Mouse (Mus musculus) forebrain, embryonic 14.5 days (tissue): ENCODE measurements around the gene Nle1. TPM values are rescaled to one million over a fixed set of nuclear protein-coding genes. Genes with fewer than 3 reads are reported as not detected.
A peak's percentile ranks its signal among the peaks of the same experiment; 100 is the strongest.

Experiments
- ATAC-seq: fragments of 200-750 bp; cut with Nextera tagmentation; 2 replicates; pipeline ENCODE4 v1.8.0; 2017; ENCODE audit warnings: mild to moderate bottlenecking, moderate library complexity
- DNase-seq: peaks from one replicate; pipeline ENCODE4 v3.0.0-alpha.2; 2015; ENCODE audit warnings: low spot score
- H3K27ac ChIP-seq: fragments of 300-500 bp; sonication (generic); 2 replicates; pipeline ENCODE4 v1.5.1; 2014; ENCODE audit warnings: low read depth, mild to moderate bottlenecking, control low read depth, low read length, moderate library complexity
- H3K27me3 ChIP-seq: fragments of 300-500 bp; sonication (generic); replicated peaks from 2 replicates; pipeline ENCODE4 v1.6.1; 2014; ENCODE audit warnings: low read length, control low read depth, mixed read lengths; ENCODE audit not compliant: control insufficient read depth, insufficient read depth
- H3K36me3 ChIP-seq: fragments of 300-500 bp; sonication (generic); 2 replicates; pipeline ENCODE4 v1.6.1; 2014; ENCODE audit warnings: low read length, control low read depth; ENCODE audit not compliant: control insufficient read depth, insufficient read depth
- H3K4me1 ChIP-seq: fragments of 300-500 bp; sonication (generic); 2 replicates; pipeline ENCODE4 v1.6.1; 2014; ENCODE audit warnings: antibody characterized with exemption, low read length, control low read depth; ENCODE audit not compliant: control insufficient read depth, insufficient read depth
- H3K4me2 ChIP-seq: fragments of 300-500 bp; sonication (generic); 2 replicates; pipeline ENCODE4 v1.6.1; 2014; ENCODE audit warnings: mild to moderate bottlenecking, control low read depth, low read length
- H3K4me3 ChIP-seq: fragments of 300-500 bp; sonication (generic); 2 replicates; pipeline ENCODE4 v1.5.1; 2014; ENCODE audit warnings: low read depth, low read length, control low read depth
- H3K9ac ChIP-seq: fragments of 300-500 bp; sonication (generic); 2 replicates; pipeline ENCODE4 v1.6.1; 2014; ENCODE audit warnings: mild to moderate bottlenecking, low read length, control low read depth, moderate library complexity
- H3K9me3 ChIP-seq: fragments of 300-500 bp; sonication (generic); replicated peaks from 2 replicates; pipeline ENCODE4 v1.6.1; 2016; ENCODE audit warnings: low read length, control low read depth, mixed read lengths; ENCODE audit not compliant: control insufficient read depth
- WGBS: fragments of 180-500 bp; shearing (Covaris S2); extraction: QIAGEN DNeasy Blood & Tissue Kit; methylation state at CpG from one replicate; pipeline ENCODE4 v1.1.7; 2014; 5-methylcytosine and 5-hydroxymethylcytosine counted together
- polyA plus RNA-seq: library from polyadenylated mRNA; unstranded; fragments of >200 nt; fragmentation: Nextera tagmentation; extraction: Ambion mirVana; gene quantifications from 2 replicates; pipeline ENCODE4 v1.2.1, GENCODE M21; 2014

The Nle1 gene
- polyA plus RNA-seq, 1 experiment from 2014 or later, result 23.4 TPM

DNA sequence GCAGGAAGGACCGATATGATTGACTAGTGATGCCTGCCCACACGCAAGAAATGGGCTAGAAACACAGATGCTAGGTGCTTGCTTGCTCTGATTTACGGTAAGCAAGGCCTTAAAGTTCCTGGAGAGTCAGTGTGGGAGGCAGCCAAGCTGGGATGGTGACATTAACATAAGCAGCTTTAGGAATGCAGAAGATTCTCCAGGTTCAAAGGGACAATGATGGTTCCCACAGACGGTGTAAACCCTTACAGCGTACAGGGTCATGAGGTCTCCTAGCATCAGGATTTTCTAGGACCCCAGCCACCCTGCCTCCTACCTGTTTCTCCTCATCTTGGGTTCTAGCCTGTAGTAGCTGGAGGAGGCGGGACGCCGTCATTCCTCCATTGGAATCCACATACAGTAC, 25.0 kb downstream of the Nle1 start:
- Histone ChIP-seq H3K36me3 (0 out of 2 replicates have a peak, but pooled peaks cover 7% of the 10 kb centered on the region), H3K4me2 (no peak overlapping the region), H3K27ac (no peak overlapping the region), H3K9ac (no peak overlapping the region), H3K4me3 (no peak overlapping the region), H3K27me3 (no peaks in the 10 kb centered on the region), H3K9me3 (no peaks in the 10 kb centered on the region), H3K4me1 (peaks cover 2% of the 10 kb centered on the region; the same call in 1 of the 2 replicates)
- no peak for ATAC-seq
- DNase-seq, result no peak
- WGBS, result 76% methylated on average over 8 of the region's 8 CpGs

DNA sequence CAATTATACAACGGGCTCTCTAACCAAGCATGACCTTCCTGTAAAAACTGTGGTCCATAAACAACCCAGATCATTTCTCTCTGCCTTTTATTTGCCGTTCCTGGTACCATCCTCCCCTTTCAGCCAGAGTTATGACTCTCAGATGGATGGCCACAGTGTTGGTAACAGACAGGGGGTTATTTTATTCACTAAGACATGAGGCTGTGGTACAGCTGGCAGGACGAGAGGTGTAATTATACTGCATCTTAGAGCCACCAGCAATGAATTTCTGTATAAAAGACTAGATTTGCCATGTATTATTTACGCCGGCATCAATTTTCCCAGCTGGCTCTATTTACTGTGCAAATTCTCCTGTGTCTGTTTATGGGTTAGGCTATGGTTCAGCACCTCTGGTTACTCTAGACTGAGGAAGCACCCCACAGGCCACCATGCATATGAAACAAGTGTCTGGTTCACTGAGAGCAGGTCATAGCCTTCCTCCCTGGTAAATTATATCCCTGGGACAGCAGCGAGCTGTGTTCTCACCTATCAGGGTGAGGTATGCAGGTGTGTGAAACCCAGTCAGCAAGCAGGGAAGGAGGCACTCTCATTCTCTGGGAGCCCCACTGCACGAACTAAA, 30.4 kb downstream of the Nle1 start:
- Histone ChIP-seq H3K4me2 (no peak overlapping the region), H3K4me3 (no peak overlapping the region), H3K27me3 (no peaks in the 10 kb centered on the region), H3K27ac (peak overlapping the region; percentile 24; the same call in 1 of the 2 replicates), H3K36me3 (0 out of 2 replicates have a peak, but pooled peaks cover 9% of the 10 kb centered on the region), H3K9ac (no peak overlapping the region), H3K9me3 (no peaks in the 10 kb centered on the region), H3K4me1 (no peaks in the 10 kb centered on the region)
- WGBS, result 74% methylated on average over 7 of the region's 7 CpGs
- no peak for ATAC-seq
- DNase-seq, result no peak

DNA sequence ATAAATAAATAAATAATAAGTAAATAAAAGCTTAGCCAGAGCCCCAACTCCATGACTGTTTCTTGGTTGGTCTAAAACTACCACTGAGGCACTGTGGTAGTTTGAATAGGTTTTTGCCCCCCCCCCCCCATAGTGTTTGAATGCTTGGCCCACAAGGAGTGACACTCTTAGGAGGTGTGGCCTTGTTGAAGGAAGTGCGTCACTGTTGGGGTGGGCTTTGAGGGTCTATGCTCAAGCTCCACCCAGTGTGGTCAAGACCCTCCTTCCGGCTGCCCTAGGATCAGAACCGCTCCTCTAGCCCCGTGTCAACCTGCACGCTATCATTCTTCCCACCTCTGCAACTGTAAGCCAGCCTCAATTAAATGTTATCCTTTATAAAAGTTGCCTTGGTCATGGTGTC, 32.6 kb downstream of the Nle1 start:
- WGBS, result 94% methylated on average over 5 of the region's 5 CpGs
- no peak overlapping the region for H3K4me2 ChIP-seq
- DNase-seq (no peak), ATAC-seq (no peak)
- no peak overlapping the region for H3K9ac ChIP-seq
- H3K4me1 ChIP-seq, result no peaks in the 10 kb centered on the region
- H3K27me3 ChIP-seq, result no peaks in the 10 kb centered on the region
- no peak overlapping the region for H3K27ac ChIP-seq
- H3K4me3 ChIP-seq, result no peak overlapping the region
- H3K36me3 ChIP-seq, result 0 out of 2 replicates have a peak, but pooled peaks cover 4% of the 10 kb centered on the region
- H3K9me3 ChIP-seq, result no peaks in the 10 kb centered on the region

DNA sequence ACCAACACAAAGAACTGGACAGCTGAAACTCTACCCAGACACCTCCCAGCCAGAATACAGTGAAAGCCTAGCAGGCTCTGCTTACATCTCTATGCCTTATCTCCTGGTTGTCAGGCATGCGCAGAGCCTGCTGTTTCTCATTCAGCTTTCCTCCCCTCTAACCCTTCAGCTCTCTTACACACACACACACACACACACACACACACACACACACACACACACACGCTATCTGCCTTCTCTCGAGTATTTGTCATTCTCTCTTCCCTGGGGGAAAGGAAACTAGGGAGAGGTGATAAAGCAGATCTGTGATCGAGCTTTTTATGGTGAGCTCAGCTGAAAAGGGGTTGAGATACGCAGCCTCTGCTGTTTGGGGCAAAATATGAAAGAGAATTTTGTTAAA, 33.3 kb downstream of the Nle1 start:
- H3K36me3 ChIP-seq, result 0 out of 2 replicates have a peak, but pooled peaks cover 4% of the 10 kb centered on the region
- ATAC-seq (no peak), DNase-seq (no peak)
- no peak overlapping the region for H3K4me3 ChIP-seq
- WGBS, result 91% methylated on average over 5 of the region's 5 CpGs
- no peak overlapping the region for H3K27ac ChIP-seq
- H3K27me3 ChIP-seq, result no peaks in the 10 kb centered on the region
- H3K4me1 ChIP-seq, result no peaks in the 10 kb centered on the region
- H3K9me3 ChIP-seq, result no peaks in the 10 kb centered on the region
- H3K4me2 ChIP-seq, result no peak overlapping the region
- no peak overlapping the region for H3K9ac ChIP-seq

DNA sequence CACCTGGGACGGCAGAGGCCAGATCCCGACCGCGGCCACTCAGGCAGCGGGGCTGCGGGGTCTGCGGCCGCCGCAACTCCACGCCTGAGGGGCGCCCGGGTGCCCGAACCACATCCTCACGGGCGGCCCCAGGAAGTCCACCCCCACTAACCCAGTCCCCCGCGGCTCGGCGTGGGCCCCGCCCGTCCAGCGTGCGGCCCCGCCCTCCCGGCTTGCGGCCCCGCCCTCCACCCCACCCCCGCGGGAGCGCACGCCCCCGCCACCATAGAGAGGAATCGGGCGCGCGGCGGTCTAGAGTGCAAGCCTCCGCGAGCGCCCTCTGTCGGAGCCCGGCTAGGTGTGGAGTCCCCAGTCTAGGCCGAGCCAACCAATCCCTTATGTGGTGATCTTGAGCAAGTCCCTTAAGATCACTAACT, 37.2 kb downstream of the Nle1 start, which contains the start of gene Rffl:
Rffl (minus strand) TSS at position 180 of the 416 bp plus-strand sequence.
- peak within 1 kb of the TSS; percentile 77 for H3K4me3 ChIP-seq
- H3K4me1 ChIP-seq, result peaks cover 3% of the 10 kb centered on the region; the same call in 1 of the 2 replicates
- peak; percentile 97 for ATAC-seq
- peak within 1 kb of the TSS; percentile 80 for H3K4me2 ChIP-seq
- under 1% methylated on average over 42 of the region's 43 CpGs for WGBS
- H3K36me3 ChIP-seq, result no peaks in the 10 kb centered on the region
- DNase-seq, result peak; percentile 96
- H3K27ac ChIP-seq, result no peak within 1 kb of the TSS
- peak within 1 kb of the TSS; percentile 77 for H3K9ac ChIP-seq
- H3K9me3 ChIP-seq, result no peaks in the 10 kb centered on the region
- H3K27me3 ChIP-seq, result no peaks in the 10 kb centered on the region

DNA sequence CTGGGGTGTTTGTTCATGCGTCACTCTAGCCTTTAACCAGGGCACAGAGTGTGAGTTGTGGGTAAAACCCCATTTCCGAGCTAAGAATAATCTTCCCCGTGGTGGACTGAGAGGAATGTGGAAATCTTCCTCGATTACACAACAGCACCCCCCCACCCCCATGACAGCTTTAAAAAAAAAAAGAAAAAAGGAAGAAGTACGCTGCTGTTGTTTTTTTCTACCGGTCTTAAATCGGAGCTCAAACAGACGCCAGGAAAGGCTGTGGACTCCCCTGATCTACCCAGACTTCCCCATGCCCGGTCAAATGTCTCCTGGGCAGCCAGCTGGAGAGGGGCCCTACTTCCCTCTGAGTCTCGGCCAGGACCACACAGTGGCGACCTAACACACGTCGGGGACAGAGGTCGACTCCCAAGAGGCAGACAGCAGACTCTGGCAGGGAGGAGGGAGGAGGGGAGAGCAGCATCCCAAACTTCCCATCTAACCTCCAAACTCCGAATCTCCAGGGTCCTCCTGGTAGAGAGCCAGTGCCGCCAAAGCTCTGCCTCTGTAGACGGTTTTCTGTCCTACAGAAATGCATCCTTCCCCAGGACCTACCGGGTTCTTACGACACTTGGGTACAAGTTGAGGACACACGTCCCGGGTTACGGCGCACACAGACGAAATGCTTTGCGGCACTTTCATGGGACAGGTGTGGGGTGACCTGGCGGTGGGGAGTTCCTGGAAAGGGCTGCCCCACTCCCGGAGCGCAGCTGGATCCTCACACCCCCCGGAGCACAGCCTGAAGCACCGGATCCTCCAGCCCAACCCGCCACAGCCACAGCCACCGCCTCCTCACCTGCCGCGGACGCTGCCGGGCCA, 37.8 kb downstream of the Nle1 start:
- H3K27me3 ChIP-seq, result no peaks in the 10 kb centered on the region
- H3K36me3 ChIP-seq, result no peaks in the 10 kb centered on the region
- H3K9ac ChIP-seq, result peak overlapping the region; percentile 77
- ATAC-seq (peak; percentile 21), DNase-seq (no peak)
- peak overlapping the region; percentile 77 for H3K4me3 ChIP-seq
- H3K4me2 ChIP-seq, result peak overlapping the region; percentile 80
- H3K4me1 ChIP-seq, result peaks cover 3% of the 10 kb centered on the region; the same call in 1 of the 2 replicates
- H3K27ac ChIP-seq, result no peak overlapping the region
- 6% methylated on average over 36 of the region's 36 CpGs for WGBS
- H3K9me3 ChIP-seq, result no peaks in the 10 kb centered on the region

DNA sequence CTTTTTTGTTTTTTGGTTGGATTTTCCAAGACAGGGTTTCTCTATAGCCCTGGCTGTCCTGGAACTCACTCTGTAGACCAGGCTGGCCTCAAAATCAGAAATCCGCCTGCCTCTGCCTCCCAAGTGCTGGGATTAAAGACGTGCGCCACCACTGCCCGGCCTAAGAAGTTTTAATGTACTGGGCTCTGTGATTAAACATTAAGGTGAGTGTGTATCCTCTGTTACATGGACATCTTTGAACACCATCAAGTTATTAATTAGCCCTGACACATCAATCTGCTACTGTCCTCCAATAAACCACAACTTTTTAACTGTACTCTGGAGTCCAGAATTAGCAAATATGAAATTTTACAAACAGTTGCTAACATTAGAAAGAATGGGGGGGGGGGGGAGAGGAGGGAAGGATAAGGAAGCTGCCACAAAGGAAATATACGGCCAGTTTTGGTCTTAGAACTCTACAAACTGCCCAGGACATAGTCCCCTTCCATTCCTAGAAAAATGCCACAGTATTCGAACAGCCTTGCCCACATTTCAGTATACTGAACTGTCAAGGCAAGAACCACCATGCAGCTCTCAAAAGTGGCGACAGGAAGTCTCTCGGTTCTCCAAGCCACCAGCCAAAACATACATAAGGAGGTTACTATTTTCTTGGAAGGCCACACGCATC, 38.6 kb downstream of the Nle1 start:
- H3K4me1 ChIP-seq, result peaks cover 3% of the 10 kb centered on the region; the same call in 1 of the 2 replicates
- DNase-seq (no peak), ATAC-seq (no peak)
- 75% methylated on average over 9 of the region's 9 CpGs for WGBS
- H3K4me3 ChIP-seq, result 0 out of 2 replicates have a peak overlapping the region, but pooled peaks have one; percentile 77
- H3K9me3 ChIP-seq, result no peaks in the 10 kb centered on the region
- no peak overlapping the region for H3K27ac ChIP-seq
- H3K4me2 ChIP-seq, result peak overlapping the region; percentile 80
- no peaks in the 10 kb centered on the region for H3K36me3 ChIP-seq
- H3K27me3 ChIP-seq, result no peaks in the 10 kb centered on the region
- peak overlapping the region; percentile 77; the same call in 1 of the 2 replicates for H3K9ac ChIP-seq

DNA sequence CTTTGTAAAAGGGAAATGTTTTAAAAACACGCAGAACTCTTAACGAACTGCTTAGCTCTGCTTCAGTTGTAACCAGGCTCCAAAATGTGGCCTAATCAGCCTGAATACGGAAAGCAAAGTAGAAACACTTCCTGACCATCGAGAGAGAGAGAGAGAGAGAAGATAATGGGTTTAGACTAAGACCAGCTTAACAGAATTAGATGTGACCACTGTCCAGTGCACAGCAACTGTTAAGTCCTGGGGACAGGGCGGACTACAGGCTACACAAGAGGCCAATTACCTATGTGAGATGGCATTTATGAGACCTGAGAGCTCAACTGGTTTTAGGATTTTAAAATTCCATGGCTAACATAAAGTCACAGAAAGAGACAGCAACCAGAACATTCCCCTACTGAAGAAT, 40.3 kb downstream of the Nle1 start:
- ATAC-seq, result no peak

More for the DNA sequence above, 40.3 kb downstream of the Nle1 start:
- H3K4me3 ChIP-seq, result no peak overlapping the region
- no peak for DNase-seq
- H3K27me3 ChIP-seq, result no peaks in the 10 kb centered on the region
- no peak overlapping the region for H3K4me2 ChIP-seq
- no peaks in the 10 kb centered on the region for H3K36me3 ChIP-seq
- H3K9me3 ChIP-seq, result no peaks in the 10 kb centered on the region
- peaks cover 15% of the 10 kb centered on the region for H3K4me1 ChIP-seq
- no peak overlapping the region for H3K9ac ChIP-seq
- WGBS, result 36% methylated on average over 5 of the region's 5 CpGs
- no peak overlapping the region for H3K27ac ChIP-seq
